Mouse (Mus musculus) testis, adult 2 months (tissue): ENCODE data around the gene Pcsk5. TPM values are rescaled to one million over a fixed set of nuclear protein-coding genes. Genes with fewer than 3 reads are reported as not detected.

Experiments used
- H3K27ac ChIP-seq: fragments of 200-500 bp; 2 replicates; pipeline ENCODE4 v1.5.1; 2012; ENCODE audit warnings: low read depth, low read length; ENCODE audit not compliant: control insufficient read depth, insufficient read depth
- H3K27me3 ChIP-seq: fragments of 200-500 bp; 2 replicates; pipeline ENCODE4 v1.6.1; 2012; ENCODE audit warnings: mild to moderate bottlenecking, low read length, moderate library complexity; ENCODE audit not compliant: control insufficient read depth, insufficient read depth
- H3K36me3 ChIP-seq: fragments of 200-500 bp; 2 replicates; pipeline ENCODE4 v1.6.1; 2012; ENCODE audit warnings: mild to moderate bottlenecking, low read length; ENCODE audit not compliant: control insufficient read depth, insufficient read depth
- H3K4me1 ChIP-seq: fragments of 200-500 bp; 2 replicates; pipeline ENCODE4 v1.6.1; 2012; ENCODE audit warnings: low read length; ENCODE audit not compliant: control insufficient read depth, insufficient read depth
- H3K4me3 ChIP-seq: fragments of 200-500 bp; 2 replicates; pipeline ENCODE4 v1.5.1; 2012; ENCODE audit warnings: low read depth, mild to moderate bottlenecking, low read length, moderate library complexity, mixed read lengths; ENCODE audit not compliant: control insufficient read depth
- CTCF ChIP-seq: fragments of 200-500 bp; IDR thresholded peaks from 2 replicates; pipeline ENCODE4 v1.5.1; 2012; ENCODE audit warnings: low read depth, mild to moderate bottlenecking, inconsistent platforms, low read length, moderate library complexity; ENCODE audit not compliant: control insufficient read depth, insufficient read depth, insufficient replicate concordance
- POLR2A ChIP-seq: fragments of 200-500 bp; IDR thresholded peaks from 2 replicates; pipeline ENCODE4 v1.6.1; 2012; ENCODE audit warnings: low read depth, mild to moderate bottlenecking, inconsistent platforms, low read length, moderate library complexity; ENCODE audit not compliant: control insufficient read depth
- polyA plus RNA-seq: library from polyadenylated mRNA; depleted of rRNA; stranded (reverse); fragments of >200 nt; gene quantifications from 2 replicates; pipeline ENCODE4 v1.2.3, GENCODE M21; 2012

Gene Pcsk5
- polyA plus RNA-seq, 1 experiment = 0.81 TPM

- no peaks in the 10 kb centered on the region for H3K4me1 ChIP-seq
- H3K4me3 ChIP-seq = no peak overlapping the region
- no peaks in the 10 kb centered on the region for H3K36me3 ChIP-seq
- H3K27ac ChIP-seq = no peak overlapping the region
- no peak for TF ChIP-seq POLR2A
- TF ChIP-seq CTCF = no peak
- H3K27me3 ChIP-seq = no peaks in the 10 kb centered on the region
Measured at GRCm38 (mm10) chr19:17784401-17785192, 52.8 kb downstream of the Pcsk5 start.

- Histone ChIP-seq H3K27me3 (no peaks in the 10 kb centered on the region), H3K4me3 (no peak overlapping the region), H3K4me1 (no peaks in the 10 kb centered on the region), H3K36me3 (no peaks in the 10 kb centered on the region), H3K27ac (no peak overlapping the region)
- no peak for TF ChIP-seq CTCF
- TF ChIP-seq POLR2A = no peak
Measured at GRCm38 (mm10) chr19:17783231-17783630, 54.2 kb downstream of the Pcsk5 start.

- Histone ChIP-seq H3K27ac (no peak overlapping the region), H3K36me3 (no peaks in the 10 kb centered on the region), H3K4me1 (no peaks in the 10 kb centered on the region), H3K4me3 (no peak overlapping the region), H3K27me3 (no peaks in the 10 kb centered on the region)
- no peak for TF ChIP-seq POLR2A
- no peak for TF ChIP-seq CTCF
Measured at GRCm38 (mm10) chr19:17781323-17781722, 56.1 kb downstream of the Pcsk5 start.

DNA sequence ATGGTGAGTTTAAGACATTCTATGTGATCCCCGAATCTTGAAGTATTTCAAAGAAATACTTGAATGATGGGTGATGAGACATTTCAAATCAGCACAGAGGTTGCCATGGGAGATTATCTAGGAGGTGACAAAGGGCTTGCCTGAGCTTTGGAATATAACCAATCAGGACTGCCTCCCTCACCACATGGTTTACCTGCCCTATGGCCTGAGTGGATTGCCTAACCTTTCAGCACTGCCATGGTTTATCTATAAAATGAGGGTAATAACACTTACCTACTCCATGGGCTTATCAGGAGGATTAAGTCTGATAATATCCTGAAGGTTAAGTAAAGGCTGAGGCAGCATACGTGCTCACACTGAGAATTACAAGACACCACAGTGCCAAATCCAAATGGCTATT is 61.5 kb downstream of the Pcsk5 start:
- Histone ChIP-seq H3K4me1 (no peaks in the 10 kb centered on the region), H3K36me3 (no peaks in the 10 kb centered on the region), H3K27me3 (no peaks in the 10 kb centered on the region), H3K27ac (no peak overlapping the region), H3K4me3 (no peak overlapping the region)
- TF ChIP-seq POLR2A = no peak
- TF ChIP-seq CTCF = no peak

DNA sequence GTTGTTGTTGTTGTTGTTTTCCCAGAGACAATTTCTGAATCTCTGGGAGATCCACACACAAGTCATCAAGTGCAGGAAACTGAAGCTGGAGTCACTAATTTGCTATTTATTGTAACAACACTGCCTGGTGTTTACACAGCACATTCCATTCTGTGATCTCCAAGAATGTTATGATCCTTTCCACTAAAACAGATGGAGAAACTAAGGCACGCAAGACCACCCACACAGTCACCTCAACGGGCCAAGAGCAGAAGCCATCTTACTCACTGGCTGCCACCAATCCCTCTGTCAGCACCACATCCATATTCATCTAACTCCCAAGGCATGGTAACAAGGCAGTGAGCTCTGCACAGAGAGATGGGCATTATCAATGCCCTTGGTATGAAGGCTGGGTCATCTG is 62.3 kb downstream of the Pcsk5 start:
- Histone ChIP-seq H3K4me3 (no peak overlapping the region), H3K27me3 (no peaks in the 10 kb centered on the region), H3K27ac (no peak overlapping the region), H3K4me1 (no peaks in the 10 kb centered on the region), H3K36me3 (no peaks in the 10 kb centered on the region)
- TF ChIP-seq POLR2A (no peak), CTCF (no peak)

- no peaks in the 10 kb centered on the region for H3K36me3 ChIP-seq
- no peak overlapping the region for H3K4me3 ChIP-seq
- TF ChIP-seq CTCF = no peak
- TF ChIP-seq POLR2A = no peak
- no peaks in the 10 kb centered on the region for H3K4me1 ChIP-seq
- H3K27ac ChIP-seq = no peak overlapping the region
- no peaks in the 10 kb centered on the region for H3K27me3 ChIP-seq
Measured at GRCm38 (mm10) chr19:17774061-17774460, 63.4 kb downstream of the Pcsk5 start.

DNA sequence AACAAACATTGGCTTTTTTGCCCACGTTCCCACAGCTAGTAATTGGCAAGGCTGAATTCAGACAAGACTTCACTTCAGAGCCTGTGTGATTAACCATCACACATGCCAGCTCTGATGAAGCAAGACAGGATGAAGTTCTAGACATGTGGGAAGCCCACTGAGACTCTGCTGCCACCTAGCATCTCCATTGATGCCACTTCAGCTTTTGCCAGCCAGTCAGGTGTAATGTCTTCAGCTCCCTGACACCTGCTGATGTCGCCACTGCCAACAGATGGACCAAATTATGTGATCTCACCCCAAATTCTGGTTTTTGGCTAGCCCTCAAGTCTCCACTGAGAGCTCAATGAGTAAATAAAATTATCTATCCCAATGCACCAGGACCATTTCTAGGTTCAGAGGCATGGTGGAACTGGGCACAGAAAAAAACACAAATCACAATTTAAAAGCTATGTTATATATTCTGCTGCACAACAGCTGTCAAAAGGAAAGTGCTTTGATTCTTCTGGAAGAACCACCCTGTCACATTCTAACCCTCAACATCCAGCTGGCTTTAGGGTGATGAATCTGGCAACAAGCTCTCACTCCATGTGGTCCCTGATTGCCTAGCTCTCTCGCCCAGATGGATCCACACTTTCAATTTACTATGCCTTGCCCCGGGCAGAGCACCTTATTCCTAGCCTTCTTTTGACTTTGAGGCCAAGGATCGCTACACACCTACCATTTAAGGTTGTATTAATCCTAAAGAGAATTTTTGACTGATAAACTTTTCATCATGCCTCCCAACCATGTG is 67.6 kb downstream of the Pcsk5 start:
- Histone ChIP-seq H3K36me3 (no peaks in the 10 kb centered on the region), H3K4me1 (no peaks in the 10 kb centered on the region), H3K27me3 (no peaks in the 10 kb centered on the region), H3K4me3 (no peak overlapping the region), H3K27ac (no peak overlapping the region)
- TF ChIP-seq POLR2A (no peak), CTCF (no peak)
